Mouse (Mus musculus) thymus, postnatal 4 days (tissue): ENCODE measurements around the gene Tpp1.
A peak's percentile ranks its signal among the peaks of the same experiment; 100 is the strongest.

Experiments
- DNase-seq: peaks from one replicate; pipeline ENCODE4 v3.0.0; 2021

The Tpp1 gene

DNA sequence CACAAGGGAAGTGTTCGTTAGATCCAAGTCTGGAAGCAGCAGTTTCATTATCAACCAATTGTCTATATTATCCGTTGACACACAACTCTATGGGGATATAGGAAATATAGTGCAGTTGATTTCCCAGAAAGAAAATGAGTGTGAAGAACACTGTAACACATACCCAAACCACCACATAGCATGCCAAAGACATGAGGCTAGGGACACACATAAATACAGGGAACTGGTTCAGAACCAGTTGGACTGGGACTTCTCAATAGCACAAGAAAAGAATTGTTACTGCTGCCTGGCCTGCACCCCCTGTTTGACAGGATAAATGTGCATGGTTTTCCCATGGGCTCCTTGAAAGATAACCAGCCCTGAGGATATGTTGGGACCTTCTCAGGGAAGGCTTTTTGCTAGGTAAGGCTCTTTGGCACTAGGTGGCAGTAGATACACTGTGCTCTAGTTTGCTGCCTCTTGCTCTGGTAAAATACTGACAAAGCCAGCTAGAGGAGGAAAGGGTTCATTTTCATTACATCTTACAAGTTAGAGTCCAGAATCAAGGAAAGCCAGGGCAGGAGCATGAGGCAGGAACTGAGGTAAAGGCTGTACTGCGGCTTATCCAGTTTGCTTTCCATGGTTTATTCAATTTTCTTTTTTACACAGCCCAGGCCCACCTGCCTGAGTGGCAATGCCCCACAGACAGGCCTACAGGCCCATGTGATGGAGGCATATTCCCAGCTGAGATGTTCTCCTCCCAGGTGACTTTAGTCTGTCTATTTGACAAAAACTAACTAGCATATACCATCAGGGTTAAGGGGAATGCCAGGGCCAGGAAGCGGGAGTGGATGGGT is 25.7 kb downstream of the Tpp1 start:
- DNase-seq, result peak; percentile 40

DNA sequence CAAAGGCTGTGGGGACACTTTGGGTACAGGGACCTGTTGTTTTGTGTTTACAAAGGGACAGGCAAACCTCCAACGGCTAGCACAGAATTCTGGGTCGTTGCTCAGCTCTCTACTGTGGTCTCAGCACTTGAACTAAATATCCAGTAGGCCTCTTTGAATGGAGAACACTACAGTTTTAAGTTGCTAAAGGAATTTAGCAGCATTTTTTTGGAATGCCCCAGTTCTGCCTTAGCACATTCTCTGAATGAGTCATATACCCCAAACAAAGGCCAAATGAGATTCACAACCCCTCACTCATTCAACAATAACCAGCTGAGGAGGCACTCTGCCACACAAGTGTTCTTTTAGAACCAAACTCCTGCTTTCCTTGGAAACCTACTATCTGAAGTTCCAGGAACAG is 30.1 kb downstream of the Tpp1 start:
- DNase-seq, result no peak

DNA sequence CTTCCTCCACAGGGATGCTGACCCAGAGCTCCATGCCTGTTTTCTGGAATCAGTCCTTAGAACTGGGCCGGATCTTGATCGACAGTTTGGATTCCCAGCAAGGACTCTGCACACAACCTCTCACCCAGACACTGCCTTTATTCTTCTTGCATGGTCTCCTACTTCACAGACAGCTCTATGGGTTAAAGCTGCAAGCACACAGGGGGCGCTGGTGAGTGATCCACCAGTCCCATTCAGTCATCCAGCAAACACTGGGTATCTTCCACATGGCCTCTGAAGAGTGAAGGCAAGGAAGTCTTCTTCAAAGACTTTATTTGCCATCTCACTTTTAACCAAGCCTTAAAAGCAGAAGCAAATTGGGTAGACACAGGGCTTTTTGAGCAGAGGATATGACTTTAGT is 36.7 kb downstream of the Tpp1 start:
- peak; percentile 56 for DNase-seq

DNA sequence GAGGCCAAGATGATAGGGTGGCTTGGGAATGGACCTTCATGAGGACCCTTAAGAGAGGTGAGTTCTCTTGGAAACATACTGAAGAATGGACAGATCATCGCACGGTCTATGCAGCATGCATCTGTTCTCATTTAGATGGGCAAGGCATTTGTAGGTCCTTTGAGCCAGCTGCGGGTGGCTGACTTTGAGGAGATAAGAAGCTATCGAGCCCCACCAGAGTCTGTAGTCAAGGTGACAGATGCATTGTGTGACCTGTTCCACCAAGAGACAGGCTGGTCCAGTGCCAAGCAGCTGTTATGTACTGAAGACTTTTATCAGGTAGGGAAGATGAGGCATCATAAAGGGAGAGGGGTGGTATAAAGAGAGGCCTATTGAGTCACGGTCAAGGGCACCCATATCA is 43.3 kb downstream of the Tpp1 start:
- no peak for DNase-seq

DNA sequence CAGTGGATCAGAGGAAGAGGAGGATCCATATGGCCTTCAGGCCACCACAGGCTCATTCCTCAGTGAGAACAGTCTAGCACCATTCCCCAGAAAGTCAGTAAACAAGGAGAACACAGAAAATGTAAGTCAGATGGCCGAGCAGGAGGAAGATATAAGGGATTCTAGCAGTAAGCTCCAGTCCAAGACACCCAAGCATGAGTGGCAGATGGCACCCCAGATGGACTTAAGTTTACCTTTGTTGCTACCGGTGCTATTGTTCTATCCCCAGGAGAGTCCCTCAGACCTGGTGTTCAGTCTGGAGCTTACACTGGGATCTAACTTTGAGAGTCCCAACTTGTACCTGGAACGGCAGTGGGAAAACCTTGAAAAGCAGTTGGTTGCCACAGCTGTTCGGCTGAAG is 48.2 kb downstream of the Tpp1 start:
- DNase-seq, result no peak

DNA sequence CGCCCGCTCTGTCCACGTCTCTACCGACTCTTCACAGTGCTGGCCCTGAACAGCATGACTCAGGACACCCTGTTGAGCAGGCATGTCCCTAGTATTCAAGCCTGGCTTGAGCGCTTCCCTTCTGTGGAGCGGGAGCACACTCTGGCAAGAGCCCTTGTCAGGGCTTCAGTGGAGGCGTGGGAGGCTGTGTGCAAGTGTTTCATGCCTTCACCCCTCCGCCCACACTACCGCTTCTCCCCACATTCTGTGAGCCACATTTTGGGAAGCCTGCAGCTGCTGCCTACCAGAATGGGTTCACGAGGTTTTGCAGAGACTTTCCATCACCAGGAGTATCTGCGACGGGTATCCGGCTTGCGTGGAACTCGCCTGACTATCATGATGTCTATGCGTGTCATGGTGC is 48.9 kb downstream of the Tpp1 start:
- no peak for DNase-seq
